Mouse (Mus musculus) hematopoietic multipotent progenitor cell, adult 10-12 weeks (in vitro differentiated cells): Measurements from ENCODE around the gene Olfr739. TPM values are rescaled to one million over a fixed set of nuclear protein-coding genes. Genes with fewer than 3 reads are reported as not detected.

Experiments
- polyA plus RNA-seq: library from polyadenylated mRNA; stranded (reverse); fragments of >175 nt; gene quantifications from 2 replicates; pipeline ENCODE4 v1.2.3, GENCODE M21; 2012; ENCODE audit warnings: low replicate concordance

Gene Olfr739
- not detected in 2 replicates for polyA plus RNA-seq

GRCm38 (mm10) chr14:50418326-50418725 lies at the start of gene Olfr739:
Gene Olfr739 (plus strand): TSS chr14:50418626.

DNA sequence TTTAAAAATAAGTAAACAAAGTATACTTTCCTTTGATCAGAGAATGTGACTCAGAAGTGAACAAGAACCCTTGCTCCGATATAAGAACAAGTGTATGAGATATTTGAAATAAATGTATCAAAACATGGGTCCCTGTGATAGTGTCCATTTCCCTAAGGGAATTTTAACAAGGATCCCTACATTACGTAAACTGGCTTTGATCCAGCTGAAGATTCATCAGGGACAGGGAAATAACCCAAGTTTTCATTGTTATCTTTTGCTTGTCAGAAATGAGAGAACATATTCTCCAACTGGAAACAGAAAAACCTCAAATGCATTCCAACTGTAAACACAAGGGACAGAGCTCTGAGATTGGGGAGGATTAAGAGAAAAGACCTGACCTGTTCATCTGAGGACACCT lies 37.6 kb upstream of the Olfr739 start, which contains the start of gene Olfr736:
Gene Olfr736, plus strand, starts transcription at position 301 of the 400 bp plus-strand sequence.

GRCm38 (mm10) chr14:50407268-50407667 lies 11.2 kb upstream of the Olfr739 start, which contains the start of gene Olfr738:
Gene Olfr738 (plus strand): TSS chr14:50407568.

GRCm38 (mm10) chr14:50445245-50445644 lies 26.8 kb downstream of the Olfr739 start, which contains the start of gene Olfr740:
Gene Olfr740 (plus strand): TSS chr14:50445545.

DNA sequence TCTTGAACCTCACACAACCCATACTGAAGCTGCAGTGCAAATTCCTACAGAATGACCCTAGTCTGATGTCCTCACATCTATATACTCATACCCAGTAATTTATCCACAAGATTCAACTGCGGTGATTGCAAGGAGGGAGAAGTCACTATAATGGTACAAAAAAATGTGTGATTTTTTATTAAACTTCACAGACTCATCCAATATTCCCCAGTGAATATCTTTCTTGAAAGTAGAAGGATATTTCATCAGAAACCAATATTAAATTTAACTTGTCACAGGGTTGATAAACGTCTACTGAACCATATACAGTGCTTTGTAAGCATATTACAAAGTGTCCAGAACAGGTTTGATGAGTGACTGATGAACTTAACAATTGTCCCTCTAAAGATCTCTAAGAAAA lies 54.0 kb downstream of the Olfr739 start, which contains the start of gene Olfr741:
Gene Olfr741, plus strand, starts transcription at position 301 of the 400 bp plus-strand sequence.

Other genes starting within 250 kb of the Olfr739 start
- gene Olfr730, start 230.4 kb upstream of the Olfr739 start, polyA plus RNA-seq = not detected in 2 replicates
- gene Olfr731, start 176.8 kb upstream of the Olfr739 start, polyA plus RNA-seq = not detected in 2 replicates
- not detected in 2 replicates for gene Olfr732, start 134.4 kb upstream of the Olfr739 start, polyA plus RNA-seq
- not detected in 2 replicates for gene Olfr733, start 117.1 kb upstream of the Olfr739 start, polyA plus RNA-seq
- gene Olfr734, start 91.9 kb upstream of the Olfr739 start, polyA plus RNA-seq = 0.13 TPM in 1 of 2 replicates, not detected in the other
- not detected in 2 replicates for gene Olfr735, start 69.8 kb upstream of the Olfr739 start, polyA plus RNA-seq
- 0.39 and 0.90 TPM in 2 replicates for gene Tlr11, start 60.7 kb upstream of the Olfr739 start, polyA plus RNA-seq
- not detected in 2 replicates for gene Olfr736, start 37.5 kb upstream of the Olfr739 start, polyA plus RNA-seq
- not detected in 2 replicates for gene Olfr738, start 11.1 kb upstream of the Olfr739 start, polyA plus RNA-seq
- not detected in 2 replicates for gene Olfr740, start 26.9 kb downstream of the Olfr739 start, polyA plus RNA-seq
- not detected in 2 replicates for gene Olfr741, start 54.1 kb downstream of the Olfr739 start, polyA plus RNA-seq
- gene Olfr742, start 85.0 kb downstream of the Olfr739 start, polyA plus RNA-seq = not detected in 2 replicates
- gene Olfr743, start 103.2 kb downstream of the Olfr739 start, polyA plus RNA-seq = not detected in 2 replicates
- not detected in 2 replicates for gene Olfr744, start 196.3 kb downstream of the Olfr739 start, polyA plus RNA-seq
- gene Olfr745, start 220.8 kb downstream of the Olfr739 start, polyA plus RNA-seq = not detected in 2 replicates
- gene Olfr746, start 228.5 kb downstream of the Olfr739 start, polyA plus RNA-seq = not detected in 2 replicates